Mouse (Mus musculus) lung, embryonic 15.5 days (tissue): ENCODE measurements around the gene Zdhhc18. TPM values are rescaled to one million over a fixed set of nuclear protein-coding genes. Genes with fewer than 3 reads are reported as not detected.
"Not testable (repeated sequence)": the region's sequence is repeated elsewhere in the genome, so short reads cannot be mapped to it uniquely, and the experiment has no call there.

Experiments used
- ATAC-seq: fragments of 200-750 bp; cut with Nextera tagmentation; 2 replicates; pipeline ENCODE4 v1.8.0; 2017; ENCODE audit warnings: moderate number of reproducible peaks, borderline replicate concordance; ENCODE audit not compliant: low FRiP score, low TSS enrichment; ENCODE audit errors: extremely low read depth
- H3K27ac ChIP-seq: fragments of 300-500 bp; sonication (generic); 2 replicates; pipeline ENCODE4 v1.5.1; 2015; ENCODE audit warnings: moderate library complexity, mild to moderate bottlenecking, inconsistent platforms
- H3K27me3 ChIP-seq: fragments of 300-500 bp; sonication (generic); 2 replicates; pipeline ENCODE4 v1.6.1; 2015; ENCODE audit warnings: inconsistent platforms
- H3K36me3 ChIP-seq: fragments of 300-500 bp; sonication (generic); 2 replicates; pipeline ENCODE4 v1.6.1; 2015; ENCODE audit warnings: inconsistent platforms
- H3K4me1 ChIP-seq: fragments of 300-500 bp; sonication (generic); 2 replicates; pipeline ENCODE4 v1.6.1; 2015; ENCODE audit warnings: inconsistent platforms
- H3K4me2 ChIP-seq: fragments of 300-500 bp; sonication (generic); 2 replicates; pipeline ENCODE4 v1.6.1; 2015; ENCODE audit warnings: inconsistent platforms, mild to moderate bottlenecking, moderate library complexity
- H3K4me3 ChIP-seq: fragments of 300-500 bp; sonication (generic); 2 replicates; pipeline ENCODE4 v1.5.1; 2015; ENCODE audit warnings: mild to moderate bottlenecking, inconsistent platforms
- H3K9ac ChIP-seq: fragments of 300-500 bp; sonication (generic); 2 replicates; pipeline ENCODE4 v1.6.1; 2015; ENCODE audit warnings: inconsistent platforms
- H3K9me3 ChIP-seq: fragments of 300-500 bp; sonication (generic); 2 replicates; pipeline ENCODE4 v1.6.1; 2016; ENCODE audit warnings: inconsistent platforms
- WGBS: fragments of 180-500 bp; shearing (Covaris S2); methylation state at CpG from one replicate; pipeline ENCODE4 v1.1.7; 2015; 5-methylcytosine and 5-hydroxymethylcytosine counted together
- polyA plus RNA-seq: library from polyadenylated mRNA; unstranded; fragments of >200 nt; fragmentation: Nextera tagmentation; extraction: Ambion mirVana; gene quantifications from 2 replicates; pipeline ENCODE4 v1.2.1, GENCODE M21; 2015

Zdhhc18 gene
- polyA plus RNA-seq, 1 experiment from 2014 or later: 6.2 TPM

- Histone ChIP-seq H3K4me1 (peaks cover 52% of the 10 kb centered on the region), H3K4me3 (peak overlapping the region; percentile 37), H3K4me2 (peak overlapping the region; percentile 60), H3K27me3 (no peaks in the 10 kb centered on the region), H3K36me3 (peaks cover 8% of the 10 kb centered on the region), H3K27ac (peak overlapping the region; percentile 99), H3K9ac (peak overlapping the region; percentile 40), H3K9me3 (no peaks in the 10 kb centered on the region)
- ATAC-seq: peak; percentile 89
- WGBS: 7% methylated on average over 10 of the region's 10 CpGs
Observed at GRCm38 (mm10) chr4:133660193-133661155, 10.5 kb upstream of the Zdhhc18 start.

DNA sequence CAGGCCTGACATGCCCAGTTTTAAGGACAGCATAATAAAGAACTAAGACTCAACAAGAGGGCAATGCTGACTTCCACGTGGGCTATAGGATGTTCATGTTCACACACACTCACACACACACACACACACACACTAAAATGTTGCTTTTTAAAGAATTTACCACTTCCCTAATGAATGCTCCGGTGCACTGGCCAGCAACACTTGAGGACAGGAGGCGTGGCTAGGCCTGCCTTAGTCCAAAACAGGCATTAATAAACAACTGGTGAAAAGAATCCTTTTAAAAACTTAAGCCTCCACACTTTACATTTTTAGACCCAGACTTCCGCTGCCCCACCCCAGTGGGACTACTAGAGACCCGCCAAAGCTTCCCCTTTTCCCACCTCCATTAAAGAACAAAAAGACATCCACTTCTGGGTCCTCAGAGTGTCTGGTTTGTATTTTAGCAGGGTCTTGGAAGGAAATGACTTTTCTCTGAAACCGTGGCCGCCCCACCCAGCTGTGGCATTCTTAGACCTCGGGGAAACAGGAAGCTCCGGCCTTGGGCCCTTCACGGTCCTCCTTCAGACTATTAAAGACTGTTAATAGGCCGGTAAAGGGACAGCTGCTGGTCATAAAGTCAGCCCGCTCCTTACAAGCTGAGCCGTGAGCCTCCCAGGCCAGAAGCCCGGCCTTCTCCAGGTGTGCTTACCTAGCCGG lies 9.7 kb upstream of the Zdhhc18 start:
- H3K9ac ChIP-seq: peak overlapping the region; percentile 40
- WGBS: 4% methylated on average over 15 of the region's 15 CpGs

DNA sequence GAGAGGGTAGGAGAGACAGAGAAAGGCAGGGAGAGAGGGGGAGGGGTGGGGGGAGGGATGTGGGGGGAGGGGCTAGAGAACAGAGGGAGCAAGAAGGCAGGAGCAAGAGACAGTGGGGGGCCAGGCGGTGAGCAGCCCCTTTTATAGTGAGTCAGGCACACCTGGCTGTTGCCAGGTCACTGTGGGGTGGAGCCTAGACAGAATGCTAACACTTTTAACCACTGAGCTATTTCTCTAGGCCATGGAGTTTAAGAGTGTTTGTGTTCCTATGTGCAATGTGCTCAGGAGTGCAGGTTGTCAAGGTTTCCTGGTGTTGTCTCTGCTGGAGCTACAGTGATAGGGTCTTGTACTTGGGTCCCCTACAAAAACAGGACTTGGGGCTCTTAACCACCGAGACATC lies 8.8 kb upstream of the Zdhhc18 start:
- Histone ChIP-seq H3K4me3 (0 out of 2 replicates have a peak overlapping the region, but pooled peaks have one; percentile 37), H3K9me3 (no peaks in the 10 kb centered on the region), H3K4me2 (peak overlapping the region; percentile 60), H3K36me3 (peaks cover 8% of the 10 kb centered on the region), H3K27me3 (no peaks in the 10 kb centered on the region), H3K27ac (peak overlapping the region; percentile 99), H3K9ac (no peak overlapping the region), H3K4me1 (peaks cover 43% of the 10 kb centered on the region)
- ATAC-seq: no peak
- 40% methylated on average over 2 of the region's 2 CpGs for WGBS

More for the DNA sequence above, 9.7 kb upstream of the Zdhhc18 start:
- Histone ChIP-seq H3K27me3 (no peaks in the 10 kb centered on the region), H3K4me2 (peak overlapping the region; percentile 60), H3K4me1 (peaks cover 44% of the 10 kb centered on the region), H3K36me3 (peaks cover 8% of the 10 kb centered on the region), H3K9me3 (no peaks in the 10 kb centered on the region), H3K4me3 (peak overlapping the region; percentile 37), H3K27ac (peak overlapping the region; percentile 99)
- ATAC-seq: peak; percentile 58

GRCm38 (mm10) chr4:133657829-133658458 lies 8.0 kb upstream of the Zdhhc18 start:
- Histone ChIP-seq H3K9me3 (no peaks in the 10 kb centered on the region), H3K4me1 (peaks cover 43% of the 10 kb centered on the region), H3K9ac (no peak overlapping the region), H3K4me3 (no peak overlapping the region), H3K4me2 (no peak overlapping the region), H3K36me3 (peaks cover 8% of the 10 kb centered on the region), H3K27ac (no peak overlapping the region), H3K27me3 (no peaks in the 10 kb centered on the region)
- WGBS: 47% methylated on average over 5 of the region's 5 CpGs
- no peak for ATAC-seq

DNA sequence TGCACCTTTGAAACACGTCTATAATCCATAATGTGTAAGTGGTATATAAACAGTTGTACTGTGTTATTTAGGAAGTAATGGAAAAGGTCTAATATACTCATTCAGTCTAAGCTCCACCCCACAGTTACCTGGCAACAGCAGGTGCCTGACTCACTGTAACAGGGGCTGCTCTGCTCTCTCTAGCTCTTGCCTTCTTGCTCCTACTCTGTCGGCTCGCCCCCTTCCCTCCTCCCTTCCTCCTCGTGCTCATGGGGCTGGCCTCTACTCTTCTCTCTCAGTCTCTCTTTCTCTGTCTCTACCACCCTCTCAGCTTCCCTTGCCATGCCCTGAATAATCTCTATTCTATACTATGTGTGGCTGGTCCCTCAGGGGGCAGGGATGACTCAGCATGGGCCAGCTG lies 7.0 kb upstream of the Zdhhc18 start:
- no peaks in the 10 kb centered on the region for H3K9me3 ChIP-seq
- H3K4me1 ChIP-seq: peaks cover 43% of the 10 kb centered on the region
- no peak overlapping the region for H3K4me2 ChIP-seq
- H3K9ac ChIP-seq: no peak overlapping the region
- no peak overlapping the region for H3K4me3 ChIP-seq
- H3K27ac ChIP-seq: no peak overlapping the region
- H3K36me3 ChIP-seq: peaks cover 1% of the 10 kb centered on the region; the same call in 1 of the 2 replicates
- ATAC-seq: no peak
- H3K27me3 ChIP-seq: no peaks in the 10 kb centered on the region
- 21% methylated on average over 4 of the region's 4 CpGs for WGBS

GRCm38 (mm10) chr4:133656294-133656693 lies 6.3 kb upstream of the Zdhhc18 start:
- Histone ChIP-seq H3K36me3 (no peaks in the 10 kb centered on the region), H3K9ac (no peak overlapping the region), H3K4me1 (peaks cover 40% of the 10 kb centered on the region), H3K9me3 (no peaks in the 10 kb centered on the region), H3K27ac (no peak overlapping the region), H3K27me3 (no peaks in the 10 kb centered on the region), H3K4me3 (no peak overlapping the region), H3K4me2 (no peak overlapping the region)
- 60% methylated on average over 4 of the region's 4 CpGs for WGBS
- ATAC-seq: no peak

DNA sequence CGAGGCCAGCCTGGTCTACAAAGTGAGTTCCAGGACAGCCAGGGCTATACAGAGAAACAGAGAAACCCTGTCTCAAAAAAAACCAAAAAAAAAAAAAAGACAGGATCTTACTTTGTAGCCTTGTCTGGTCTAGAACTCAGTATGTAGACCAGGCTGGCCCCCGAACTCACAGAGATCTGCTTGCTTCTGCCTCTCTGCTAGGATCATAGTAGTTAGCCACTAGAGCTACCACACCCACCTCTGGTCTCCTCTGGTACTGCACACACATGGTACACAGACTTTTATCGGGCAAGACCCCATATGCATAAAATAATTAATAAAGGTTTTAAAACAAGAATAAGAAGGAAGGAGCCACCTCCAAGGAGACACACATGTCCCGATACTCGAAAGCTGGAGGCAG lies 4.1 kb upstream of the Zdhhc18 start:
- not testable (repeated sequence) for ATAC-seq, H3K27ac ChIP-seq, H3K36me3 ChIP-seq, H3K4me3 ChIP-seq, H3K9me3 ChIP-seq, H3K9ac ChIP-seq, H3K4me2 ChIP-seq, H3K27me3 ChIP-seq
- 95% methylated on average over 5 of the region's 5 CpGs for WGBS
- peaks cover 21% of the 10 kb centered on the region for H3K4me1 ChIP-seq

DNA sequence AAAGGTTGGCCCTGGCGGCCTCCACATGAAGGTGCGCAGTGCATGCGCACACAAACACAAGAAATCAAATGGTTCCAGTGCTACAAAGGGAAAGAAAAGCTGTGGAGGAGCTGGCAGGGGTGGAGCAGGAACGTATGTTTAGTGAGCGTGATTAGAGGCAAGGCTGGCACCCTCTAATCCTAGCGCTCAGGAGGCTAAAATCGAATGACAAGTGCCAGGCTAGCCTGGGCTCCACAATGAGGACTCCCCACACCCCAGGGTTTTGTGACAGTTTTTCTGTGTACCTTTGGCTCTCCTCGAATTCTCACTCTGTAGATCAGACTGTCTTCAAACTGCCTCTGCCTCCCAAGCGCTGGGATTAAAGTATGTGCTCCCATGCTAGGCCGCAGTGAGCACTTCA lies 2.8 kb upstream of the Zdhhc18 start:
- H3K4me1 ChIP-seq: peaks cover 9% of the 10 kb centered on the region; the same call in 1 of the 2 replicates
- no peaks in the 10 kb centered on the region for H3K9me3 ChIP-seq
- WGBS: 77% methylated on average over 10 of the region's 10 CpGs
- no peak overlapping the region for H3K4me2 ChIP-seq
- H3K4me3 ChIP-seq: no peak overlapping the region
- no peaks in the 10 kb centered on the region for H3K36me3 ChIP-seq
- H3K27me3 ChIP-seq: no peaks in the 10 kb centered on the region
- H3K9ac ChIP-seq: no peak overlapping the region
- H3K27ac ChIP-seq: no peak overlapping the region
- no peak for ATAC-seq

- no peaks in the 10 kb centered on the region for H3K9me3 ChIP-seq
- no peak overlapping the region for H3K4me2 ChIP-seq
- no peak overlapping the region for H3K4me3 ChIP-seq
- H3K4me1 ChIP-seq: 0 out of 2 replicates have a peak, but pooled peaks cover 4% of the 10 kb centered on the region
- no peak overlapping the region for H3K27ac ChIP-seq
- no peak for ATAC-seq
- 47% methylated on average over 4 of the region's 4 CpGs for WGBS
- no peaks in the 10 kb centered on the region for H3K27me3 ChIP-seq
- H3K9ac ChIP-seq: no peak overlapping the region
- H3K36me3 ChIP-seq: no peaks in the 10 kb centered on the region
Observed at GRCm38 (mm10) chr4:133651986-133652385, 2.0 kb upstream of the Zdhhc18 start.

- Histone ChIP-seq H3K36me3 (no peaks in the 10 kb centered on the region), H3K9ac (no peak overlapping the region), H3K27ac (no peak overlapping the region), H3K9me3 (no peaks in the 10 kb centered on the region), H3K4me2 (no peak overlapping the region), H3K4me1 (0 out of 2 replicates have a peak, but pooled peaks cover 3% of the 10 kb centered on the region), H3K27me3 (no peaks in the 10 kb centered on the region), H3K4me3 (no peak overlapping the region)
- 23% methylated on average over 10 of the region's 10 CpGs for WGBS
- ATAC-seq: no peak
Observed at GRCm38 (mm10) chr4:133651445-133651844, 1.5 kb upstream of the Zdhhc18 start.

GRCm38 (mm10) chr4:133649464-133649863 lies 490 bp downstream of the Zdhhc18 start:
- Histone ChIP-seq H3K4me2 (peak overlapping the region; percentile 48), H3K27ac (peak overlapping the region; percentile 49; the same call in 1 of the 2 replicates), H3K4me3 (peak overlapping the region; percentile 28)
- not testable (repeated sequence) for H3K4me1 ChIP-seq, H3K9ac ChIP-seq, H3K9me3 ChIP-seq, ATAC-seq, H3K27me3 ChIP-seq, H3K36me3 ChIP-seq
- WGBS: 82% methylated on average over 5 of the region's 5 CpGs
